Mouse (Mus musculus) testis, adult 2 months (tissue): ENCODE data around the gene Aldh1l1.

ENCODE experiments used
- CTCF ChIP-seq: fragments of 200-500 bp; IDR thresholded peaks from 2 replicates; pipeline ENCODE4 v1.5.1; 2012; ENCODE audit warnings: low read depth, mild to moderate bottlenecking, inconsistent platforms, low read length, moderate library complexity; ENCODE audit not compliant: control insufficient read depth, insufficient read depth, insufficient replicate concordance
- POLR2A ChIP-seq: fragments of 200-500 bp; IDR thresholded peaks from 2 replicates; pipeline ENCODE4 v1.6.1; 2012; ENCODE audit warnings: low read depth, mild to moderate bottlenecking, inconsistent platforms, low read length, moderate library complexity; ENCODE audit not compliant: control insufficient read depth

DNA sequence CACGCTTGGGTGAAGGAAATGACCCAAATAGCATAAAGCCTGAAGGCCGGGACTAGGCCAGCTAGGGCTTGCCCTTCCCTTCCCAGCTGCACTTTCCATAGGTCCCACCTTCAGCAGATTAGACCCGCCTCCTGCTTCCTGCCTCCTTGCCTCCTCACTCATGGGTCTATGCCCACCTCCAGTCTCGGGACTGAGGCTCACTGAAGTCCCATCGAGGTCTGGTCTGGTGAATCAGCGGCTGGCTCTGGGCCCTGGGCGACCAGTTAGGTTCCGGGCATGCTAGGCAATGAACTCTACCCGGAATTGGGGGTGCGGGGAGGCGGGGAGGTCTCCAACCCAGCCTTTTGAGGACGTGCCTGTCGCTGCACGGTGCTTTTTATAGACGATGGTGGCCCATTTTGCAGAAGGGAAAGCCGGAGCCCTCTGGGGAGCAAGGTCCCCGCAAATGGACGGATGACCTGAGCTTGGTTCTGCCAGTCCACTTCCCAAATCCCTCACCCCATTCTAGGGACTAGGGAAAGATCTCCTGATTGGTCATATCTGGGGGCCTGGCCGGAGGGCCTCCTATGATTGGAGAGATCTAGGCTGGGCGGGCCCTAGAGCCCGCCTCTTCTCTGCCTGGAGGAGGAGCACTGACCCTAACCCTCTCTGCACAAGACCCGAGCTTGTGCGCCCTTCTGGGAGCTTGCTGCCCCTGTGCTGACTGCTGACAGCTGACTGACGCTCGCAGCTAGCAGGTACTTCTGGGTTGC, 64.1 kb downstream of the Aldh1l1 start:
- TF ChIP-seq CTCF, result no peak
- TF ChIP-seq POLR2A, result peak; percentile 63; the same call in 1 of the 2 replicates
